Mouse (Mus musculus) cerebellum, postnatal 10 days (tissue): ENCODE results near the gene Pold4.
A peak's percentile ranks its signal among the peaks of the same experiment; 100 is the strongest.

Experiments
- DNase-seq, 2 experiments: peaks; one replicate each; pipeline ENCODE4 v3.0.0; 2021; ENCODE audit warnings: mixed read lengths in 2 of 2

Gene Pold4

DNA sequence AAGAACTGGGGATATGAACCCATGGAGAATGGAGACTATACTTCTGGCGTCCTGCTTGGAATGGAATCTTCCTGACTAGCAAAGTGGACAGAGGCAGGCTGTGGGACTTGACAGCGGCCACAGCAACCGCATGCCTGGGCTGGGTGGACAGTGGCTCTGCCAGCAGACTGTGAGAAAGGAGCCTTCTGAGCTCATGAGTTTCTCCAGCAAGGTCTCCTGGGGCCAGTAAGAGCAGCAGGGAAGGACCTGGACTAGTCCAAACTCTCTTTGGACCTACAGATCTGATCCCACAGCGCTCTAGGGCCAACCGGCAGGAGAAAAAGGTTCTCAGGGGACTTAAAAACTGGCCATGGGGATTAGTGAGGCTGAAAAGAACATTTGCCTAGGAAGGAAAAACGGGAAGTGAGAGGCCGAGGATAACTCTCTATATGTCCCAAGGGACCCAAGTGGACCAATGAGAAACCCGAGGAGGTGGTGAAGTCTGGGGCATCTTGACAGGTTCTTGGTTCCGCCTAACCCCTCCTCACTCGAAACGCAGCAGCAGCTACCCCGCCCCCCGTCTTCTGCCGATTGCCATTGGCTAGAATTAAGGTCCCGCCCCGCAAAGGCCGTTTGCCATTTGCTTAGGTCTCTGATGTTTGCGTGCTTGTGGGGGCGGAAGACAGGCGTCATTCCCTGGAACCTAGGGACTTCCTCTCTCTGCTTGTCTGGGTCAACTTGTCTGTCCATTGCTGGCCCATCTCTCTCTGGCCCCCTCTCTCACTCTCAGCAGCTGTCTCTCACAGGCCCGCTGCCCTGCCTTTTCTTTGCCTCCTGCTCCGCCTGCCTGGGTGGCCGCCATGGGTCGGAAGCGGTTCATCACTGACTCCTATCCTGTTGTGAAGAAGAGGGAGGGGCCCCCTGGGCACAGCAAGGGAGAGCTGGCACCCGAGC lies at the start of gene Pold4:
Gene Pold4 (plus strand): TSS at position 647 of the 933 bp plus-strand sequence.
- DNase-seq = peak; percentile 99

GRCm38 (mm10) chr19:4183689-4184088 lies 48.0 kb upstream of the Pold4 start:
- DNase-seq = no peak

DNA sequence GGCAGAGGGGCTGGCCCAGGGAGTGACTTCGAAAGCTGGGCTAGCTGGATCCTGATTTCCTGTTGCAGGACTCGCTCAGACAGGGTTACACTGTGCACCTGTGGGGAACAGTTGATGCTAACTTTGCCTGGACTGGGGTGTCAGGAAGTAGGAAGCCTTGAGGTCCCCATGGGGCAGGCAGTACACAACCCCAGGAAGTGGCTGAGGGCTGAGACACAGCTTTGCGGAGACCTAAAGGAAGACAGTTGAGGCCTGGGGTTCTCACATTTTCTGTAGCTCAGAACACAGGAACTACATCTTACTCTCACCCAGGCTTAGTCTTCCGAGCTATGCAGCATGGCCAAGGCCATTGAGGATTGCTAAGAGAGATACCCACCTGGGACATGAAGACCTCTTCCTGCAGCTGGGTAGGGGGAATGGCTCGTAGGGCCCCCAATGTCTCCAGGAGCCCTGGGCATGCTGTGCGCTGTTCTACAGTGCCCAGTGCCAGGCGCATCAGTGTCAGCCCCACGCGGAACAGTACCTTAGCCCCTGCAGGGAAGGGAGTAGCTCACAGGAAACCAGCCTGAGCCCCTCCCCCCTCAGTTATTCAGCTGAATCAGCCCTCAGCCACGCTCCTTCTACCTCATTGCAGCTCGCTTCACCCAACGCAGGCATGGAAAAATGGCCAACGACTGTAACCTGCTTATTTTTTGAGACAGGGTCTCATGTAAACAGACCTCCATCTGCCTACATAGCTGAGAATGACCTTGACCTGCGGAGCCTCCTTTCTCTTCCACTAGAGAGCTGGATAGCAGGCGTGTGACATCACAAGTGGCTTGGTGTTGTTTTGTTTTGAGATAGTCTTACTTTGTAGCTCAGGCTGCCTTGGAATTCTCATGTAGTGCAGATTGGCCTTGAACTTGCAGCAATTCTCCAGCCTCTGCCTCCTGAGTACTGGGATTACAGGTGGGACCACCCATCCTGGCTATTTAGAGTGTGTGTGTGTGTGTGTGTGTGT lies 46.4 kb upstream of the Pold4 start:
- DNase-seq = no peak

- DNase-seq = no peak
Measured at GRCm38 (mm10) chr19:4187303-4187702, 44.4 kb upstream of the Pold4 start.

GRCm38 (mm10) chr19:4189051-4189620 lies 42.6 kb upstream of the Pold4 start:
- DNase-seq = no peak

DNA sequence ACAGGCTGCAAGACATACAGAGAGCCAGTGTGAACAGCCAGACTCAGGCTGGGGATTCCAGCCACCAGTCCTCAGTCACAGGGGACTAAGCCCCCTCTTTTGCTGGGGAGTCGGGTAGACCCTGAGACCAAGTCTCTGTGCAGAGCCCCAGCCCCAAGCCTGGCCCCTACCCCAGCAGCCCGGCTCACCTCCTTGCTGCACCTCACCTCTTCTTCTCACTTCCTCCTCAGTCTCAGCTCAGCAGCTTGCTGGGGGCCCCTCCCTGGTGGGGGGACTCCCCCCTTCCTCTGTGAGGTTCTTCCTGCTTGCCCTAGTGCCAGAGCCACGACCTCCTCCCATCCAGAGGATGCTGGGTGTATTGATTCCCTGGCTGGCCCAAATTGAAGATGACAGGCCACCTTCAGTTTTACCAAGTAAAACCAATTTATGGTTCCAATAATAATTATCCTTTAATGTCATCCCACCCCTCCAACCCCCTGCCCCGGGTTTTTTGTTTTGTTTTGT lies 40.8 kb upstream of the Pold4 start, which contains the start of gene Tbc1d10c:
Gene Tbc1d10c (minus strand): TSS at position 454 of the 504 bp plus-strand sequence.
- no peak for DNase-seq

- DNase-seq = peak; percentile 99
Measured at GRCm38 (mm10) chr19:4191528-4192250, 40.0 kb upstream of the Pold4 start, which contains the start of gene Ppp1ca. Ppp1ca (plus strand) TSS chr19:4192065.

GRCm38 (mm10) chr19:4192251-4192985 lies 39.3 kb upstream of the Pold4 start:
- peak in 1 of 2 experiments; percentile 39 for DNase-seq

GRCm38 (mm10) chr19:4193129-4193528 lies 38.6 kb upstream of the Pold4 start:
- peak in 1 of 2 experiments; percentile 44 for DNase-seq

DNA sequence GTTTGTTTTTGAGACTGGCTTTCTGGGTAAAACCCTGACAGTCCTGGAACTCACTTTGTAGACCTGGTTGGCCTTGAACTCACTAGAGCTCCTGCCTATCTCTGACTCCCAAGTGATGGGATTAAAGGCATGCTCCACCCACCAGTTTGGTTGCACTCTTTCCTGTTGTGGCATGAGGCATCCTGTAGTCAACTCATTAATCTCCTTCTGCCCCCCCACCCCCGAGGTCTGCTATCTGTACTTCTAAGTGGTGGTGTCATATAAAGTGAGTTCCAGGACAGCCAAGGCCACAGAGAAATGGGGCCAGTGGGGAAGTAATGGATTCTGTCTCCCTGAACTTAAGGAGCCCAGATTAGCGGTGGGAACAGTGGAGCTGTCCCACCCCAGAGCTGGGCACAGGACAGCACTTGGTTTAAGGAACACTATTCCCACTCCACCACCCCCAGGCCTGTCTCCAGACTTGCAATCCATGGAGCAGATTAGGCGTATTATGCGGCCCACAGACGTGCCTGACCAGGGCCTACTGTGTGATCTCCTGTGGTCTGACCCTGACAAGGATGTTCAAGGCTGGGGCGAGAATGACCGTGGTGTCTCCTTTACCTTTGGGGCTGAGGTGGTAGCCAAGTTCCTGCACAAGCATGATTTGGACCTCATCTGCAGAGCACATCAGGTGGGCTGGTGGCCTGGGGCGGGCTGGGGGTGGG lies 37.5 kb upstream of the Pold4 start:
- peak in 1 of 2 experiments; percentile 47 for DNase-seq

DNA sequence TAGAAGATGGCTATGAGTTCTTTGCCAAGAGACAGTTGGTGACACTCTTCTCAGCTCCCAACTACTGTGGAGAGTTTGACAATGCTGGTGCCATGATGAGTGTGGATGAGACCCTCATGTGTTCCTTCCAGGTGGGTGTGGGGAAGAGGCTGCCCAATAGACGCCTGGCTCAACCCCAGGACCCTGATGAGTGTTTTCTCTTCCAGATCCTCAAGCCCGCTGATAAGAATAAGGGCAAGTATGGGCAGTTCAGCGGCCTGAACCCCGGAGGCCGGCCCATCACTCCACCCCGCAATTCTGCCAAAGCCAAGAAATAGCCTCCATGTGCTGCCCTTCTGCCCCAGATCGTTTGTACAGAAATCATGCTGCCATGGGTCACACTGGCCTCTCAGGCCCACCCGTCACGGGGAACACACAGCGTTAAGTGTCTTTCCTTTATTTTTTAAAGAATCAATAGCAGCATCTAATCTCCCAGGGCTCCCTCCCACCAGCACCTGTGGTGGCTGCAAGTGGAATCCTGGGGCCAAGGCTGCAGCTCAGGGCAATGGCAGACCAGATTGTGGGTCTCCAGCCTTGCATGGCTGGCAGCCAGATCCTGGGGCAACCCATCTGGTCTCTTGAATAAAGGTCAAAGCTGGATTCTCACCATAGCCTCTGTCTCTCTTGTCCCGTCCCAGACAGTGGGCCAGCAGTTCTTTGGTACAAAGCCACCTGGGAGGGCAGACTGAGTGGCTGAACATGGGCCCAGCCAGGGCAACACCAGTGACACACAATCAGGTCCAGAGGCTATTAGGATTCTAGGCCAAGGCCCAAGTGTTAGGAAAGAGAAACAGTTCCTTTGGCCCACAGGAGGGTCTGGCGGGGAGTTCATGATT lies 36.7 kb upstream of the Pold4 start:
- peak; percentile 98 for DNase-seq

DNA sequence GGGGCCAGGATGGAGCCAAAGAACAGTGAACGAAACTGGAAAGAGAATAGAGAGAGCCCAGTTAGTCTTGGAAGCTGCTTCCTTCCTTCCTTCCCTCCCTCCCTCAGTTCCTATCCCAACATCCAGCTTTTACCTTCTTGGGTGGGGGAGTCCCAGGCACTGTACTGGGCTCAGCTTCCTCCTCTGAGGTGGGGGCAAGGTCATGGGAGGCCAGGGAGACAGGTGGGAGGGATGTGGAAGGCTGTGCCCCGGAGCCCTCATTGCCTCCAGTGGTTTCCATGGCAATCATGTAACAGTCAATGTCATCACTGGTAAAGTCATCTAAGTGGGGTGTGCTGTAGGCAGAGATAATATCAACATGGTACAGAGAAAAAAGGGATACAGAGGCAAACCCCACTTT lies 35.7 kb upstream of the Pold4 start:
- DNase-seq = no peak

DNA sequence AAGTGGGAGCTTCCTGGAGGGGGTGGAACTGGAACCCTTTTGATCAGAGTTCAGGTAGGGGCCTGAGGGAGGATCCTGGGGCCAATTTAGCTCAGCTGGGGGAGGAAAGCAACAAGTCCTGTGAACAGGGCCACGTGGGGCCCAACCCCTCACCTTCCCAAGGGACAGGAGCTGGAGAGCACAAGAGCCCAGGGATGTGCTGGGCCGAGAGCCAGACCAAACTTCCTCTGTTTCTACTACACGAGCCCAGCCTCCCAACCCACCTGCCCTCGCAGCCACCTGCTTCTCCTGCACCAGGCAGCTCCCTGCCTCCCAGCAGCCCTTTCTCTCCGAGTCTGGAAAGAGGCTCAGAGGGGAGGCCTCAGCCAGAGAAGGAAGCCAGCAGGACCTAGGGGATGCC lies 35.2 kb upstream of the Pold4 start:
- DNase-seq = peak in 1 of 2 experiments; percentile 47

GRCm38 (mm10) chr19:4197180-4197579 lies 34.5 kb upstream of the Pold4 start:
- no peak for DNase-seq

DNA sequence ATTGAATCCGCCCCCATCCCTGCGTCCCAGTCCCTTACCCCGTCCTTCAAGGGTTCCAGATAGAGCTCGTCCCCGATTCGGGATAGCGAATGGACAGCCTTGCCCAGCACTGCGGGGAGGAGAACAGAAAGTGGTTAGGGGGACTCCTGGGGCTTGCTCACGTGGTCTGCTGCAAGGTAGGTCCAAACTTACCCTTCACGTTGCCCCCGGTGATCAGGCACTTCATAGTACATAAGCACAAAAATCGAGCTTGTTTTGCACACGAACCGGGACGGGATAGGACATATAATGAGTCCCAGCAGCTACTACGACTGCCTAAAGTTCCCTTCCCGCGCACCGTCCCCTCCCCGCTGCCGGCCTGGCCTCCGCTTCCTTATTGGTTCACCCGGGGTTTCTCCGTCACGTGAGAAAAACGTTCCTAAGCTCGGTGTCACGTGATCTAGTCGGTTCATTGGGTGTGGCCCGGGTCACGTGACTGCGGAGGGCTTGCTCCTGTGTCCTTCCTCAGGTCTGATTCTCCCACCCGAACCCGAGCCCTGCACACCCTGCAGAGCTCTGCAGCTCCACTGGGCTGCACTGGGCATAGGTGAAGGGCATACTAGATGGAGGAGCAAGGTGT lies 30.3 kb upstream of the Pold4 start, which contains the start of gene Rad9a:
Gene Rad9a (minus strand): TSS at position 372 of the 619 bp plus-strand sequence.
- DNase-seq = peak; percentile 98 to 99

GRCm38 (mm10) chr19:4202149-4202548 lies 29.6 kb upstream of the Pold4 start:
- no peak for DNase-seq

GRCm38 (mm10) chr19:4203148-4203547 lies 28.6 kb upstream of the Pold4 start:
- no peak for DNase-seq

DNA sequence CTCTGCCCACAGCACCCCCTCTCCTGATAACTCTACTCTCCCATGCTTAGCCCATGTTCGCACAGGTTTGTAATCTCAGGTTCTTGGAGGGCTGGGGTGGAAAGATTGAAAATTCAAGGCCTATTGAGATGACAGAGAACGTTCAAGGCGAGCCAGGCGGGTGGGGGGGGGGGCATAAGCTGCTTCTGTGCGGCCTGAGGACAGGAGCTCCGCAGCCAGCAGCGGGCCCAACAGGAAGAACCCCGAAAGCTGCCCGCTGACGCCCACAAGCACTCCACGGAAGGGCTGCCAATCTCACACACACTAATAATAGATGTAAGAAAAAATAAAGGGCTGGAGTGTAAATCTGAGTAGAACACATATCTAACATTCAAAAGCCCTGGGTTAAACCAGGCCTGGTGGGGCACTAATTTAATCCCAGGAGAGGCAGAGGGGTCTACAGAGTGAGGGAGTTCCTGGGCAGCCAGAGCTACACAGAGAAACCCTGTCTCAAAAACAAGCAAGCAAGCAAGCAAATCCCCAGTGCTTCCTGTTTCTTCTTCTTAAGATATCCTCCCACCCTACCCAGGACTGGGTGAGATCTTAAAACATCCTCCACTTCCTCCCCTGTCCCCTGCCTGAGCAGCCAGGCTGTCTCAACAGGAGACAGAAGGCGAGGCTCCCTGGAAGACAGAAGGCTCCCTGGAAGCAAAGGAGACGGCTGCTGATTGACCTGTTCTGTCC lies 27.9 kb upstream of the Pold4 start:
- no peak for DNase-seq
